Mouse (Mus musculus) kidney, adult 2 months (tissue): Measurements from ENCODE around the gene Batf. TPM values are rescaled to one million over a fixed set of nuclear protein-coding genes. Genes with fewer than 3 reads are reported as not detected.
"Not testable (repeated sequence)": the region's sequence is repeated elsewhere in the genome, so short reads cannot be mapped to it uniquely, and the experiment has no call there.

ENCODE experiments used
- DNase-seq: peaks from one replicate; pipeline ENCODE4 v3.0.0; 2021
- H3K27ac ChIP-seq: fragments of 200-500 bp; 2 replicates; pipeline ENCODE4 v1.5.1; 2012; ENCODE audit warnings: low read depth, low read length, control low read depth, inconsistent platforms; ENCODE audit not compliant: insufficient read depth
- H3K27me3 ChIP-seq: fragments of 200-500 bp; replicated peaks from 2 replicates; pipeline ENCODE4 v1.6.1; 2012; ENCODE audit warnings: mild to moderate bottlenecking, moderate library complexity, low read length, inconsistent platforms; ENCODE audit not compliant: control insufficient read depth, insufficient read depth
- H3K36me3 ChIP-seq: fragments of 200-500 bp; 2 replicates; pipeline ENCODE4 v1.6.1; 2012; ENCODE audit warnings: mild to moderate bottlenecking, moderate library complexity, low read length, inconsistent platforms; ENCODE audit not compliant: control insufficient read depth, insufficient read depth
- H3K4me1 ChIP-seq: fragments of 200-500 bp; 2 replicates; pipeline ENCODE4 v1.6.1; 2011; ENCODE audit warnings: low read length; ENCODE audit not compliant: control insufficient read depth, insufficient read depth
- H3K4me3 ChIP-seq: fragments of 200-500 bp; 2 replicates; pipeline ENCODE4 v1.5.1; 2011; ENCODE audit warnings: mild to moderate bottlenecking, low read depth, low read length, control low read depth; ENCODE audit not compliant: insufficient read depth
- CTCF ChIP-seq: fragments of 200-500 bp; conservative IDR thresholded peaks from 2 replicates; pipeline ENCODE4 v1.5.1; 2011; ENCODE audit warnings: low read depth, mild to moderate bottlenecking, control low read depth, low read length, moderate library complexity, mixed read lengths; ENCODE audit not compliant: insufficient read depth, insufficient read length
- POLR2A ChIP-seq: fragments of 200-500 bp; IDR thresholded peaks from one replicate; pipeline ENCODE4 v1.6.1; 2011; ENCODE audit warnings: low read depth, low read length, control low read depth
- WGBS: fragments of 180-500 bp; shearing (Covaris S2); methylation state at CpG from one replicate; pipeline ENCODE4 v1.1.7; 2018; 5-methylcytosine and 5-hydroxymethylcytosine counted together
- polyA plus RNA-seq: library from polyadenylated mRNA; depleted of rRNA; stranded (reverse); fragments of >200 nt; gene quantifications from 2 replicates; pipeline ENCODE4 v1.2.3, GENCODE M21; 2012

The Batf gene
- polyA plus RNA-seq, 1 experiment: 2.0 TPM

DNA sequence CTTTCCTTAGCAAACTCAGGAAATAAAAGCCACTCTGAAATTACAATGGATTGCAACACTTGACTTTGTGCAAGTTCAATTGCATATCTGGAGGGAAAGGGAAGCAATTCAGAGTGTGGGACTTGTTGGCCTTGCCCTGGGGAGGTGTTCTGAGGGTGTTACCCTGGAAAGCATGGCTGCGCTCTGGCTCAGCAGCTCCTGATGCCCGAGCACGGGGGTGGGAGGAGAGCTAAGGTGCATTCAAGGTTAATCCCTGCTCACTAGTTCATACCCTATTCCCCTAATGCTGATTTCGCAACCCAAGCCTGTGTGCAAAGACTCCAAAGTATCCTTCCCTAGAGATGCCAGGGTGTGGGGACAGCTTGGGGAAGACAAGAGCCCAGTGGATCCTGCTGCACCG is 42.7 kb upstream of the Batf start:
- WGBS: 55% methylated on average over 5 of the region's 5 CpGs
- peak; percentile 52 for DNase-seq
- TF ChIP-seq CTCF (no peak), POLR2A (no peak)
- Histone ChIP-seq H3K36me3 (no peaks in the 10 kb centered on the region), H3K27ac (no peak overlapping the region), H3K27me3 (no peaks in the 10 kb centered on the region), H3K4me1 (0 out of 2 replicates have a peak, but pooled peaks cover 2% of the 10 kb centered on the region), H3K4me3 (no peak overlapping the region)

DNA sequence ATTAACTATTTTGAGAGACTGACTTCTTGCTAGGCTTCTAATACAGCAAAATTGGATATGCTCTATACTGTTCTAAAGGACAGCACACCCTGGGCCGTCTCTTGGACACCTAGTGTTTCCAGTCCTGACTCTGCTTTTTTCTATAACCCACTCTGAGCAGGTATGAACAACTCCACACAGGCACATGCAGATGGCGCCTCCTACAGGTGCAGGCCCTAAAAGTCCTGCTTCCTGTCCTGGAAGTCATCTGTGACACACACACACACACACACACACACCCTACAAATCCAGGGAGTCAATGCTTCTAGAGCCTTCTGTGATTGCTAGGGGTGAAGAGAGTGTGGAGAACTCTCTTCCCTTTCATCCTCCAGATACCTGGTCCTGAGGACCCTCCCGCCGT is 40.8 kb upstream of the Batf start:
- WGBS: 91% methylated on average over 4 of the region's 4 CpGs
- H3K36me3 ChIP-seq: no peaks in the 10 kb centered on the region
- H3K4me1 ChIP-seq: no peaks in the 10 kb centered on the region
- H3K4me3 ChIP-seq: no peak overlapping the region
- DNase-seq: peak; percentile 55
- TF ChIP-seq POLR2A (no peak), CTCF (peak; percentile 58)
- H3K27me3 ChIP-seq: no peaks in the 10 kb centered on the region
- H3K27ac ChIP-seq: no peak overlapping the region

DNA sequence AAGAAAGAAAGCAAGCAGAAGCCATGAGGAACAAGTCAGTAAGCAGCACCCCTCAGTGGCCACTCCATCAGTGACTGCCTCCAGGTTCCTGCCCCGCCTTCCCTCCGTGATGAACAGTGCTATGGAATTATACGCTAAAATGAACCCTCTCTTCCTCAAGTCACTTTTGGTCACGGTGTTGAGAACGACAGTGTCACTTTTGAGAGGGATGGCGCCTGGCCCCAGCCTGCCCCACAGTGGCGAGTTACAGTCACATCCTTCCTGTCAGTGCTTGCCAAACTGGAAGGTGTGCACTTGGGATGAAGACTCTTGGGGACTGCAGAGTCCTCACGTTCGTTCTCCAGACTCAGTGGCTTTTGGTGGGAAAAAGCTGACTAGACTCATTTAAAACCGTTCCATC is 39.1 kb upstream of the Batf start:
- DNase-seq: peak; percentile 59

DNA sequence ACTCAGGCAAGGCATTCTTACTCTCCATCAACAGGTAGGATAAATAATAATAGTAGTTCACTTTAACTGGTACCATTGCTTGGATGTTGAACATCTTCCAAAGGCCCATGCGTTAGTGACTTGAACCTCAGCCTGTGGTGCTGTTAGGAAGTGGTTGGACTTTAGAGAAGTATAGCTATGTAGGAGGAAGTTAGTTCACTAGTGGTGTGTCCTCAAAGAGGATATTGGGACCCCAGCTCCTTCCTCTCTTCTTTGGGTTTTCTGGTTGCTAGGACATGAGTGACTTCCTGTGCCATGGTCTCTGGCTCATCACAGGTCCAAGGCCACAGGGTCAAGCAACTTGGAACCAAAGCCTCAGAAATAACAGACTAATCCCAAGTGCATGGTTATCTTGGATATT is 38.5 kb upstream of the Batf start:
- Histone ChIP-seq H3K36me3 (no peaks in the 10 kb centered on the region), H3K27me3 (no peaks in the 10 kb centered on the region), H3K4me3 (no peak overlapping the region), H3K27ac (no peak overlapping the region), H3K4me1 (no peaks in the 10 kb centered on the region)
- TF ChIP-seq CTCF: no peak
- TF ChIP-seq POLR2A: no peak
- DNase-seq: no peak
- WGBS: 72% methylated on average over 1 of the region's 1 CpGs

More for the DNA sequence above, 39.1 kb upstream of the Batf start:
- H3K27me3 ChIP-seq: no peaks in the 10 kb centered on the region
- H3K27ac ChIP-seq: no peak overlapping the region
- no peaks in the 10 kb centered on the region for H3K4me1 ChIP-seq
- 39% methylated on average over 10 of the region's 10 CpGs for WGBS
- TF ChIP-seq CTCF (peak; percentile 63), POLR2A (no peak)
- no peaks in the 10 kb centered on the region for H3K36me3 ChIP-seq
- H3K4me3 ChIP-seq: no peak overlapping the region

DNA sequence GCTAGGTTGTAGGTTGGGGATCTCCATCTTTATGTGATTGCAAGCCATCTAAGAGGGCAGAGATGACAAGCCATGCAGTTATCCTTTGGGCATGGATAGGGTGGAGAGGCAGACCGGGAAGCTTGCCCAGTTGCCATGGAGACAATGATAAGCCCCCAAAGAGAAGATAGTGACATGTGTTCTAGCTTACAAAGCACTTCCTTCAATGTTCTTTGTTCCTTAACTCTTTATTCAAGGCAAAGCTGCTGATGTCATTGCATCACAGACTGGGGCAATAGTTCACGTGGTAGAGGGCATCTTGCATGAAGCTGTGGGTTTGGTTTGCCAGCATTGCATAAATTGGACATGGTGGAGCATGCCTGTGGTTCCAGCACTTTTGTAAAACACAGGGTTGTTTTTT is 27.1 kb upstream of the Batf start:
- H3K4me1 ChIP-seq: no peaks in the 10 kb centered on the region
- 74% methylated on average over 2 of the region's 2 CpGs for WGBS
- no peak overlapping the region for H3K27ac ChIP-seq
- H3K4me3 ChIP-seq: no peak overlapping the region
- H3K27me3 ChIP-seq: no peaks in the 10 kb centered on the region
- no peak for TF ChIP-seq CTCF
- no peak for TF ChIP-seq POLR2A
- DNase-seq: no peak
- H3K36me3 ChIP-seq: no peaks in the 10 kb centered on the region

DNA sequence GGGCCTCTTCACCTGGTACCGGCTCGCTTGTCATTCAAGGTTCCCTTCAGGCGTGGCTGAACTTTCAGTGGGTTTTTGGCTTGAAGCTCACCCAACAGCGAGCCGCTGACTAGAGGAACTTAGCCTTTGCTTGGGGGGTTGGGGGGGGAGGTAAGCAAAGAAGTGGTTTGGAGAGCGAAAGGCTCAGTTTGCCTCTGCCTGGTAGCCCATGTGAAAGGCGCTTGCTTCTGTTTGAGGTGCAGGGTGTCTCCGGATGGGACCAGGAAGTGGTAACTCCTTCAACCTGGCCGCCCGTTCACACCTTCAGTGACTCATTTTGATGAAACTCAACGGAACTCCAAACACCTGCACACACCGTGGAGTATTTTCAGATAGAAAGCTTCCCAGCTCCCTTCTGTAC is 25.6 kb upstream of the Batf start:
- no peak for DNase-seq
- Histone ChIP-seq H3K4me3 (no peak overlapping the region), H3K4me1 (no peaks in the 10 kb centered on the region), H3K36me3 (no peaks in the 10 kb centered on the region), H3K27me3 (no peaks in the 10 kb centered on the region), H3K27ac (no peak overlapping the region)
- no peak for TF ChIP-seq CTCF
- no peak for TF ChIP-seq POLR2A
- WGBS: 85% methylated on average over 12 of the region's 12 CpGs

DNA sequence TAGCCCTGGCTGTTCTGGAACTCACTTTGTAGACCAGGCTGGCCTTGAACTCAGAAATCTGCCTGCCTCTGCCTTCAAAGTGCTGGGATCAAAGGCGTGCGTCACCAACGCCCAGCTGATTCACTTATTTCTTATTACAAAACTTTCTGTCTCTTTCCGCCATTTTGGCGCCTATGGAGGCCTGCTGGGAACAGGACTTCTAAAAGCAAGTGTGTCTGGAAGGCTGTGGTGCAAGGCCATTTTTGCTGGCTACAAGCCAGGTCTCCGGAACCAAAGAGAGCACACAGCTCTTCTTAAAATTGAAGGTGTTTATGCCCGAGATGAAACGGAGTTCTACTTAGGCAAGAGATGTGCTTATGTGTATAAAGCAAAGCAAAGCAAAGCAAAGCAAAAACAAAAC is 24.2 kb upstream of the Batf start:
- not testable (repeated sequence) for H3K27me3 ChIP-seq, H3K27ac ChIP-seq, DNase-seq, H3K4me3 ChIP-seq, H3K4me1 ChIP-seq, H3K36me3 ChIP-seq
- 83% methylated on average over 8 of the region's 8 CpGs for WGBS

DNA sequence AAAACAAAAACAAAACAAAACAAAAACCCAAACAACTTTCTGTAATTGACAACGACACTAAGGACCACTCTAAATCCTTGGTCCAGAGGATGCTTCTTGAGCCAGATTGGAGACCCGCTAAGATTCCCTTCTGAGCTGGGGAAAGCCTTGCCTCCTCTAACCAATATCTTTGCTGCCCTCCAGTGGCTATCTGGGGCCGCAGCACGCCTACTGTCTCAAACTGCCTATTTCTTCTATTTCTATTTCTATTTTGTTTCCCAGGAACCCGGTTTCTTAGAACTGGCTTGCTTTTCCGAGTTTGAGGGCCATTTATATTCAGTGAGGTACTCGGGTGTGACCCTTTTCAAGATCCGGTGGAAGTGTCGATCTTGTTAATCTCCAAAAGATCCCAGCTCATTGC is 23.6 kb upstream of the Batf start:
- Histone ChIP-seq H3K4me3 (no peak overlapping the region), H3K4me1 (no peaks in the 10 kb centered on the region), H3K27ac (no peak overlapping the region), H3K27me3 (no peaks in the 10 kb centered on the region), H3K36me3 (no peaks in the 10 kb centered on the region)
- DNase-seq: peak; percentile 75
- TF ChIP-seq POLR2A: no peak
- TF ChIP-seq CTCF: peak; percentile 87
- WGBS: 7% methylated on average over 9 of the region's 9 CpGs

DNA sequence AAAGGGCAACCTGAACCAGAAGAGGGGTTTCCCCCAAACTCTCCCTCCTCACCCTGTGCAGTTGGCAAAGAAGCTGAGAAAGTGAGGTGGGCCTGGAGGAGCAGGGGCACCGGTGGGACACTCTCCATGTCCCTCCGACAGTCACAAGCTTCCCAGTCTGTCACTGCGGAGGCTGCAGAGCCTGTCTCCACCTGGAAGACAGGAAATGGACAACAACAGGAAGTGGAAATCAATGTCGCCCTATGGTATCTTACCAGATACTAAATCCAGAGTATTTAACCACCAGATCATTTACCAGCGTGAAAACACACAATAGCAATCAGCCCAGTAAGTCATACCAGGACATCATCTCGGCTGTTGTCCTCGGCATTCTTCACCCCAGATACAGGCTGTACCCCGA is 20.4 kb upstream of the Batf start:
- DNase-seq: no peak
- 76% methylated on average over 8 of the region's 8 CpGs for whole genome bisulfite sequencing
- no peak for TF ChIP-seq POLR2A
- no peak for TF ChIP-seq CTCF
- H3K36me3 ChIP-seq: no peaks in the 10 kb centered on the region
- no peaks in the 10 kb centered on the region for H3K4me1 ChIP-seq
- no peak overlapping the region for H3K27ac ChIP-seq
- H3K27me3 ChIP-seq: no peaks in the 10 kb centered on the region
- no peak overlapping the region for H3K4me3 ChIP-seq
